Comparison of ENCODE assay signal across 16 mouse cellular contexts in the genomic region with DNA sequence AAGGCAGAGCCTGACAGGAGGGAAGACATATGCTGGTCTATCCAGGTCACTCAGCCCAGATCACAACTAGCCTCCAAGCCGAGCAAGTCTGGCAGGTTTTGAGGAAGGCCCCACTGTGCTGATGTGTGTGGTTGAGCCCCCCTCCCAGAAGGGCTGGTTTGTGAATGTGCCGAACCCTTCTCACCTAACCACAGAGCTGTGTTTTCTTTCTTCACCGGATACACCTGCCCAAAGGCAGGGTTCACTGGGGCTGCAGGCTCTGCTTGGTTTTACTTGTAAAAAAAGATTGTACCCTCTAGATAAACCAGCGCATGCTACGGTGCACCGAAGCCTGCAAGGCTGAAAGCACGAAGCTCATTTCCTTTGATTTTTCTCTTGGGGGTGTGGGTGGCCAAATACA. TPM values are rescaled to one million over a fixed set of nuclear protein-coding genes. Genes with fewer than 3 reads are reported as not detected.
DNase-seq lines count a peak whose midpoint lies in the region; ATAC-seq and TF ChIP-seq lines count a peak whose summit lies in the region.
"Had no signal": no experiment of that assay in that cellular context is flagged by ENCODE, and none has a peak within 500 bp of the region (broad histone marks: within the 10 kb centered on the region; RNA-seq: fewer than 3 reads in every experiment).

No protein-coding gene starts in this region.

- H3K4me3 ChIP-seq in gastrocnemius, adult 2 months: no peak overlapping the region
- H3K4me3 ChIP-seq in layer of hippocampus, adult 2 months: no peak overlapping the region
- H3K4me3 ChIP-seq: embryonic facial prominence, embryonic 12.5 days had no signal

- no peak for TF ChIP-seq CTCF in gastrocnemius, adult 2 months (IDR thresholded peaks at IDR 0.05)
- TF ChIP-seq CTCF in layer of hippocampus, adult 2 months (conservative IDR thresholded peaks at IDR 0.05): no peak

- peak; percentile 94 for ATAC-seq in inflammation-experienced regulatory T-cells, adult 6 months

- intact Hi-C loops in gastrocnemius, adult 2 months (cut with DNase I): no loop called here

- no peak overlapping the region for H3K27ac ChIP-seq in gastrocnemius, adult 2 months
- H3K27ac ChIP-seq in layer of hippocampus, adult 2 months: no peak overlapping the region
- H3K27ac ChIP-seq: embryonic facial prominence, embryonic 12.5 days had no signal

- DNase-seq in gastrocnemius, postnatal 25 days: peak; percentile 31
- DNase-seq in gastrocnemius, adult 2 months: no peak
- peak; percentile 92 for DNase-seq in A20 (ENCODE audit: low read depth, low spot score)
- DNase-seq in spleen, postnatal 36 days (ENCODE audit: low spot score in 2 of 2): peak; percentile 94
- DNase-seq in layer of hippocampus, adult 2 months (ENCODE audit: low spot score in 2 of 2): no peak
- no peak for DNase-seq in cerebellum, postnatal 10 days
- DNase-seq in frontal cortex, postnatal 10 days (ENCODE audit: low spot score in 2 of 2): no peak
- DNase-seq: kidney, adult 9 months; lung, embryonic 14.5 days; right cerebral cortex, adult 18-20 months had no signal

RNA-seq across cellular contexts. Expression of gene Chrna9, which starts 5.6 kb away (rescaled TPM):
- 10 to 100 TPM in 1 of 2 experiments, 1 to 10 TPM in 1; 5.4 to 11.4 TPM for total RNA-seq in gastrocnemius, postnatal 25 days (2021)
- 10 to 100 TPM; 16.9 to 21.3 TPM for total RNA-seq in gastrocnemius, adult 2 months (2021)
- 1 to 10 TPM in 2 of 3 experiments, not detected in 1; 1.6 to 2.0 TPM for polyA plus RNA-seq in inflammation-experienced regulatory T-cells, adult 6 months (2017; shearing (Covaris generic))
- total RNA-seq in layer of hippocampus, adult 2 months (2021): not detected
- total RNA-seq: left cerebral cortex, postnatal 10 days had no signal
- polyA plus RNA-seq: C2C12; frontal cortex, adult 2 months; heart, embryonic 14.5 days; lung, embryonic 14.5 days had no signal

Comparison
In these comparisons a context has a peak if more than half of its experiments do, and no peak if none do; other contexts are left out.
1. DNase-seq: peak in gastrocnemius, postnatal 25 days (single experiment), A20 (single experiment) and spleen, postnatal 36 days (2 of 2); none in gastrocnemius, adult 2 months (single experiment), layer of hippocampus, adult 2 months (0 of 2), cerebellum, postnatal 10 days (0 of 2) and frontal cortex, postnatal 10 days (0 of 2).
2. RNA of gene Chrna9, which starts 5.6 kb away (total RNA-seq): 16.9 to 21.3 TPM in gastrocnemius, adult 2 months and 5.4 to 11.4 TPM in gastrocnemius, postnatal 25 days; not detected in layer of hippocampus, adult 2 months; every median in the first group is over 4 times any median in the second.